Mouse (Mus musculus): ENCODE results near the gene Gm10337.

DNA sequence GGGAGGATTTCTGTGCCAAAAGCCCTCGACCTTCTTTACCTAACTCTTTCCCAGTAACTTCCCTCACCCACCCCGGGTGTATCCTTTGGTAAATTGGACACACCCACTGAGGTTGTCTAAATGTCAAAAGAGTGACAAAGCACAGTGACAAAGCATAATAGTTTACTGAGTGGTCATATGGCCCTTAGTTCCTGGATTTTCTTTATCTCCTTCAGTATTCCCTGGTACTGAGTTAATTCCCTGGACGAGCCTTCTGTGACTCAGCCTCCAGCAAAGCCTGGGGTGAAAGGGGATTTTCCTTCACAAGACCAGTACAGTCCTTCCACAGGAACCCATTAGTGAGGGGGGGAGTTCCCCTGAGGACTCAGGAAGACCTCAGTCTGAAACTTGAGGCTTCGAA, 42.6 kb upstream of the Gm10337 start:
- no peak for TF ChIP-seq MXI1 (IDR thresholded peaks at IDR 0.05; ENCODE audit: low read depth, low read length)
- no peak for TF ChIP-seq CTCF (IDR thresholded peaks at IDR 0.05 in 2 of 3, conservative IDR thresholded peaks at IDR 0.05 in 1 of 3; ENCODE audit: control insufficient read depth in 1 of 3, insufficient read depth in 1 of 3, low read depth in 2 of 3, low read length in 3 of 3, poor library complexity in 1 of 3, severe bottlenecking in 1 of 3)
- no peak for TF ChIP-seq RCOR1 (IDR thresholded peaks at IDR 0.05; ENCODE audit: low read depth, low read length)
- peak; percentile 65; the same call in 1 of the 2 replicates for TF ChIP-seq ETS1 (IDR thresholded peaks at IDR 0.05; ENCODE audit: low read depth, low read length)
- TF ChIP-seq E2F4 (IDR thresholded peaks at IDR 0.05; ENCODE audit: borderline replicate concordance, low read depth, low read length): no peak
- no peak for TF ChIP-seq MAZ (IDR thresholded peaks at IDR 0.05; ENCODE audit: low read depth, low read length)
- no peak for TF ChIP-seq UBTF (IDR thresholded peaks at IDR 0.05; ENCODE audit: borderline replicate concordance, insufficient read depth, low read depth, low read length)

Measured in MEL (cell line).